Mouse (Mus musculus) gastrocnemius, adult 18-20 months (tissue): ENCODE data around the gene Ildr1. TPM values are rescaled to one million over a fixed set of nuclear protein-coding genes. Genes with fewer than 3 reads are reported as not detected.

Experiments used
- DNase-seq: peaks from one replicate; pipeline ENCODE4 v3.0.0; 2021; ENCODE audit warnings: low spot score
- long read RNA-seq, 2 experiments: library from polyadenylated mRNA; stranded (forward); transcript quantifications; one replicate each; pipeline ENCODE4 v2.0.0; 2021
- total RNA-seq, 2 experiments: library from RNA; stranded (reverse); gene quantifications; 2 replicates each; pipeline ENCODE4 v1.2.3; 2021

The Ildr1 gene
- under 1 TPM; 0.11 to 0.28 TPM for total RNA-seq
- long read RNA-seq, experiment 1, result 0 reads
- long read RNA-seq, experiment 2, partial matches to known transcripts, result 0 of 1 reads
- long read RNA-seq, experiment 2, other reads (novel, unspliced or antisense), result 0 of 1 reads

GRCm38 (mm10) chr16:36693818-36694413 lies at the start of gene Ildr1:
Gene Ildr1 (plus strand): TSS chr16:36693978.
- DNase-seq, result no peak

- no peak for DNase-seq
These were observed 48.7 kb upstream of the Ildr1 start for GRCm38 (mm10) chr16:36645124-36645523.

DNA sequence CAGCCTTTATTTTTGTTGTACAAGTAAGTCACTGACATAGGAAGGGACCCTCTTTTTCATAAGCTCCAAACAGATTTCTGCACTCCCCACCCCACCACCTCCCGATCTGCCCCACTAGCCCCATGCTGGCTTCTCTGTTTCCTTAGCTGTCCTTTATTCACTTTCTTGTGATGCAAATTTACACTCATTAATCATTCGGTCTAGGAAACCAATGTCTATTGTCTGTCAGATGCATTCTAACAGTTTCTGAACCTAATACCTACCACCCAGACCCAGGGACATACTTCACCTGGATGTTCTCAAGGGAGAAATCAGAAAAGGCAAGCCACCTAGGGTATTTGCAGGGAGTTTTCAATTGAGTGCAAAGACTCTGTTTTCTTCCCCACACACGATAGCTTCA lies 44.5 kb upstream of the Ildr1 start:
- DNase-seq, result no peak

DNA sequence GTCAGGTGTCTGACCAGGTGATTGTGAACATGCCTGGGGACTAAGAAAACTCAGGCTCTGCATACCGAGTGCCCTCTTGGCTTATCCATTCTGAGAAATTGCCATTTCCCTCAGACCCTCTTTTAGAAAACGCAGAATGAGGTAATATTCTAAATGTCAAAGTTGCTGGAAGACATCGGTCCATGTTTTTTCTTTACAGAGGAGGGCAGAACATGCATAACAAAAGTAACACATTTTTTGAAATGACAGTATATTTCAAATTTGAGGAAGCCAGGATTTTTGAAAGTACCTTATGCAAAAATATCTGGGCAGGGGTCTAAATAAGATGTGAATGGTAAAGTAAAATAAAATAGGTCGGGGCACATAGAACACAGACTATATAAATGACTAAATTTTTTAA lies 43.3 kb upstream of the Ildr1 start:
- no peak for DNase-seq

DNA sequence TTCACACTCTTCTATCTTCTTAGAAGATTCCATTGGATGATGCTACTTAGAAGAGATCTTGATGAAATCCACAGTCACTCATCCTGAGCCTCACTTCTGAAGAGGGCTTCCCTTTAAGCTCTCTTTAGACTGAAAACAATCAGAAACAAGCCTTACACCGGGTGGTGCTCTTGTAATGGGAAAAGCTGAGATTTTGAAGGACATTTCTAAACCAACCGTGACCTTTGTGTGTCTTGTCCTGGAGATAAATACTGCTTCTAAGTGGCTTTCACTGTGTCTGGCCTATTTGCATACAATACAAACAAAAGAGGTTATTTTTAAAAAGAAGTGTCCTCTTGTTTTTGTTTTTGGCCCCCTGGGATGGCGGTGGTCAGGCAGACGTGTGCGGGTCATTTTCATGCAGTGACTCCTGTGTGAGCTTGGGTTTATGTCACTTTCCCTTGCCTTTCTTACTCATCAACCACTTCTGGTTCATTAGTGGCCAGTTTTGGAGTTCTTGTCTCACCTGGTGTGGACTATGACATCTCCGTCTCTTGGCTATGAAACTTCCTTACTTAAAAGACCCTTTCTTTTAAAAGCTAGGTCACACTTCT lies 42.5 kb upstream of the Ildr1 start:
- no peak for DNase-seq

DNA sequence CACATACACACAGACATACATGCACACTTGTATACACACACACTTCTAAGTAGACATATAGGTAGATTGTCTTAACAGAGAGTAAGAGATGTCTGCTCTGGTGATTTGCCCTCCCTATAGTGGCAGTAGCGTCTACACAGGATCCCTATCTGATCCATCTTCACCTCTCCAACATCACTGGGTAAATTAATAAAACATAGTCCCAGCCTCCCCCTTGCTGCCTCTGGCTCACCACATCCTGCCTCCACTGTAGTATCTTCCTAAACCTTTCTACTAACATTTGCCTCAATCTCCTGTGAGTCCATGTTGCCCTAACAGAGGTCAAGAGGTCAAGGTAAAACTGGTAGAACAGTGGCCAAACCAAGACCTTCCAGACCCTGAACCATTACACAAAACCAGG lies 38.6 kb upstream of the Ildr1 start:
- no peak for DNase-seq

- no peak for DNase-seq
These were observed 37.9 kb upstream of the Ildr1 start for GRCm38 (mm10) chr16:36655910-36656309.

GRCm38 (mm10) chr16:36661330-36661729 lies 32.4 kb upstream of the Ildr1 start:
- no peak for DNase-seq

- no peak for DNase-seq
These were observed 30.3 kb upstream of the Ildr1 start for GRCm38 (mm10) chr16:36663484-36663883.

DNA sequence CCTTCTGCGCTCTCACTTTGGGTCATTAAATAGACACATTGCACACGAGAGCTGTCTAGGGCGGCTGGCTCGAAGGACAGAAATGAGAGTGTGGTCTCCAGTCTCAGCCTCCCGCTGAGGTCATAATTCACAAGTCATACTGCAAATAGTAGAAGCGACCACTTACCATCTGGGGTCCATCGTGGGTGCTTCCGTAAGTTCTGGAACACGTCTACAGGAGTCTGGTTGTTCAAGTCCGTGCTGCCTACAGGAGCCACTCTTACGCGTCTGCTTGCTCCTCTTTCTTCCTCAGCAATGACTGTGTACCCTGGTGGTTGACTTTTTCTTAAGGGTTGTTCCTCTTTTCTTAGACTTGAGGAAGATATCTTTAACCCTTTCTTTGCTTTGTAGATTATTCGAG lies 28.0 kb upstream of the Ildr1 start, which contains the start of gene Cd86:
TSS of gene Cd86 (minus strand) at position 300 of the 400 bp plus-strand sequence.
- no peak for DNase-seq

GRCm38 (mm10) chr16:36666448-36667017 lies 27.2 kb upstream of the Ildr1 start:
- no peak for DNase-seq

DNA sequence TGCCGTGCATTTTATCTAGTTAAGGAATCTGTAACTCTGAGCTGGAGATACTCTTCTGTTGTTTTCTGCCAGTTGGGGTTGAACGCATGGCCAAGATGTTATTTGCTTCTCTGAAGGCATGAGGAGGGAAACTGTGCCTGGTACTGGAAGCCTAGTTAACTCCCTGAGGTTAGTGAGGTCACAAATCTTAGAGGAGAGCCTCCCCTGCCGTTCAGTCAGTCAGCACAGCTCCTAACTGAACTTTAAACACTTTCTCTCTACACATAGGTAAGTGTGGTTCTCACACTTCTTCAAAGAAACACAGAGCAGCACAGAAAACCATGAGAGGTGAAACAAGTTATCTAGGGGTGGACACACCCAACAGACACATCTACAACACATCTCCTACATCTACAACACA lies 23.2 kb upstream of the Ildr1 start:
- DNase-seq, result no peak

- DNase-seq, result no peak
These were observed 20.6 kb upstream of the Ildr1 start for GRCm38 (mm10) chr16:36673196-36673595.

DNA sequence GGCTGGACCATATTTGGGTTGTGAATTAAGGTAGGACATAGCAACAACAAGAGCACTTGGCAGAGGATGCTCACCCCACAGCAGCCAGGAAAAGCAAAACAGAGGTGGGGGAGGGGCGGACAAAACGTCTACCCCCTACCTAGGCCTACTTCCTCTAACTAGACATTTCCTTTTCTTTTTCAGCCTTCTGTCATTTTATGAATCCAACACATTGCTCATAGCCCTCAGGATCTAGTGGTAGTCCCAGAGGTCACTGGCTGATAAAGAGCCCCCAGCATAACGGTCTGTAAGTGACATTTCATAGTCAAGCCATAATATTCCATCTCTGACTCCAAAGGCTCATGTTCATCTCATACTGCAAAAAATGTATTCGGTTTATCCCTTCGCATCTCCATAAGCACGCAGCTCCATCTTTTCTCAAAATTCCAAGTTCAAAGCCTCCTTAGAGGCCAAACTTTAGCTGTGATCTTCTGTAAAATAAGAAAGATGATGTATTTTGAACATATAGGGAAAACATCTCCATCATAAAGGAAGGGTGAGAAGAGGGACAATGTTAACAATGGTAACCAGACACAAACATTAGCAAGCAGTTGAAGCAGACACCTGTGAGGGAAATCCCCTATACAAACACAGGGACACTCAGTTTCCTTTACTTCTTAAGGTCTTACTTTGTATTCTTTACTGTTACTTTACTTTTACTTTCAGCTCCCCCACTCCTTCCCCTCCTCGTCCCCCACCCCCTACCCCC lies 19.1 kb upstream of the Ildr1 start:
- DNase-seq, result no peak

DNA sequence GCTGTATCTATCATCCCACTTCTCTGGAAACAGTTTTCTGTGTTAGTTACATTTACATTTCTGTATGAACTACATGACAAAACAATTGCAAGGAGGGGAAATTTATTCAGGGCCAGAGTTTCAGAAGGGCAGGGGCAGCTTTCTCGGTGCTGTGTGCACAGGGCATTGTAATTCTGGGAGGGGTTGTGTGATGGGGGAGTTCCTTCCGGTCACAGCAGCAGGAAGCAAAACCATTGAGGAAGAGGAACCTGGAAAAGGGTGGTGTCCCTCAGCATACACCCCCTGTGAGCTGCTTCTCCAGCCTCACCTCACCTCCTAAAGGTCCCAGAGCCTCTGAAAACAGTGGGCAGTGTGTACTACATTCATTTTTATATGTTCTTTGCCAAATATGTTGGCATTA lies 18.5 kb upstream of the Ildr1 start:
- no peak for DNase-seq

- no peak for DNase-seq
These were observed 17.9 kb upstream of the Ildr1 start for GRCm38 (mm10) chr16:36675902-36676301.

DNA sequence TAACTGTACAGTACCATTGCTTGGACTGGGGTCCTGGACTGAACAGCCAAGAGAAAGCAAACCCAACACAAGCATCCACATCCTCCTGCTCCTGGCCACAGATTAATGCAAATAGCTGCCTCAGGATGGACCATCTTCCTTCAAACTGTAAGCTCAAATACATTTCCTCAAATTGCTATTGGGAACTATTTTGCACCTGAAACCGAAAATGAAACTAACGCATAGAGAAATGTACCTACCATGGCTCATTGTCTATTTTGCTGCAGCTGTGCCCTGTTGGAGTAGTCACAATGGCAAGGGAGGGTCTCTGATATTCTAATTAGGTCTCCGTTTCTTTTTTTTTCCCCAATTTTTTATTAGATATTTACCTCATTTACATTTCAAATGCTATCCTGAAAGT lies 11.9 kb upstream of the Ildr1 start:
- no peak for DNase-seq

- DNase-seq, result no peak
These were observed 9.4 kb upstream of the Ildr1 start for GRCm38 (mm10) chr16:36684325-36684918.

GRCm38 (mm10) chr16:36688076-36688475 lies 5.7 kb upstream of the Ildr1 start:
- DNase-seq, result no peak

- no peak for DNase-seq
These were observed 2.3 kb upstream of the Ildr1 start for GRCm38 (mm10) chr16:36691484-36691883.

DNA sequence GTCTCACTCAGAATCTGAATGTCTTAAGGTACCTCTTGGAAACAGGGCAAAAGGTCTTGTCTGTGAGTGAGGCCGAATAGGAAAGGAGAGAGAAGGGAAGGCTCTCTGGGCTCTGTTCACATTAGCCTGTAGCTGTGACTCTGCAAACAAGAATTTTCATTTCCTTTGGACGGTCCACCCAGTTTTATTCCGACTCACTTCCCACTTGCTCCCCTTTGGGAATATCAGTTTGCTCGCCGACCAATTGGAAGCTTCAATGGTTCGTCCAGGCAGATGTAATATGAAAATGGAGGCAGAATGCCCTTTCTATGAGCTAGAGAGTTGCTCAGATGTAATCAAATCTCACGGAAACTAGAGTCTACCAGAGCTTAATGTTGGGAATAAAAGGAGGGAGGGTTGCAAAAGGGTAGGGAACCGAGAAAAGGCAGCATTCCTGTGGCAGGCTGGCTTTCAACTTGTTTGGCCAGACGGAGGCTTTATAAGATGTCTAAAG lies 1.1 kb downstream of the Ildr1 start:
- DNase-seq, result no peak

DNA sequence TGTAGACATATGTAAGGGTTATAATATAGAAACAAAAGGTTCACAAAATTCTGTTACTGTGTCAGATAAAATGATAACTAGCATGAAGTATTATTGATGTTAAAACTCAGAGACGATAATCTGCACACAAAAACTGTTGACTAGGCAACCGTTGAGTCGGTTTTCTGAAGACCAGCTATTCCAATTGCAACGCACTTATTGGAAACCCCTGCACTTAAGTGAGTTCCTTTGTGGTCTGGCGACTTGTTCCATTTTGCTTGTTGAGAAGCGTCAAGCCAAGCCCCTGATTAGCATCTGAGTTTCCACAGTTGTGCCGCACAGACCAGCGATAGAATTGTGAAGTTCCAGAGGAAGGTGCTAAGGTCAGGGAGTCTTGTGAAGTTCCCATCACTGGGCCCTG lies 3.6 kb downstream of the Ildr1 start:
- DNase-seq, result no peak
